Mouse (Mus musculus) monocyte, adult 2 months (primary cell): ENCODE data around the gene Cct2.
A peak's percentile ranks its signal among the peaks of the same experiment; 100 is the strongest.

Experiments used
- DNase-seq, 2 experiments: peaks; one replicate each; pipeline ENCODE4 v3.0.0; 2022; ENCODE audit warnings: low spot score in 2 of 2, low read depth in 1 of 2

The Cct2 gene

DNA sequence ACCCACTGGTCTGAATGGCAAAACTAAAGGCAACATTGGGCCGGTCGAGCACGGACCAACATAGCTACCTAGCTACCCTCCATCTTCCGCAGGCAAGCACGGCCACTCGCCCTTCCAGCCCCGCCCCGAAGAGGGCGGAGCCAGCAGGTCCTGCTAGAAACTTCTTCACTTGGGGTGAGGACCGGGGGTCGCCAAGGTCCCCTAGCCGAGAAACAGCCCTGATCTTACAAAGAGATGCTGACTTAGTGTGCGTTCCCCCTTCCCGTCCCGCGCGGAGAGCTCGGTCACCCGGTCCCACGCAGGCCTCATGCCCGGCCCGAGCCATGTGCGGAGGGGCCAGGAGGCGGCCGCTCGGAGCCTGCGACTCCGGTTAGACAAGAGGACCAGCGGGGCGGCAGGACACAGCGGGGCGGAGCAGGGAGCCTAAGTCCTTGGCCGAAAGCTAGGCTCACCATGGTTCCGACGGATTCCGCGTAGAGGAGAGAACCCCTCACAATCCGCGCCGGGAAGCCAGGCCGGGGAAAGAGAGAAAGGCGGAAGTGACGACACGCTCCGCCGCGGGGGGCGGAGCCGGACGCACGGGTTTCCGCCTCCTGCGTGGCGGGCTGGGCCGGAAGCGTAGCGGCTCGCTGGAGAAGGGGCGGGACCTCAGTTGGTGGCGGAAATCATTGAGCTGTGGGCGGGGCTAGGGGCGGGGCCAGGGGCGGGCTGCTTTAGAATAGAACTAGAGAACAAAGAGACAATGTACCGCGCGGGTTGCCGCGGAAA is at the start of gene Cct2:
Gene Cct2, minus strand, starts transcription at position 561 of the 768 bp plus-strand sequence.
- peak; percentile 58 to 85 for DNase-seq

DNA sequence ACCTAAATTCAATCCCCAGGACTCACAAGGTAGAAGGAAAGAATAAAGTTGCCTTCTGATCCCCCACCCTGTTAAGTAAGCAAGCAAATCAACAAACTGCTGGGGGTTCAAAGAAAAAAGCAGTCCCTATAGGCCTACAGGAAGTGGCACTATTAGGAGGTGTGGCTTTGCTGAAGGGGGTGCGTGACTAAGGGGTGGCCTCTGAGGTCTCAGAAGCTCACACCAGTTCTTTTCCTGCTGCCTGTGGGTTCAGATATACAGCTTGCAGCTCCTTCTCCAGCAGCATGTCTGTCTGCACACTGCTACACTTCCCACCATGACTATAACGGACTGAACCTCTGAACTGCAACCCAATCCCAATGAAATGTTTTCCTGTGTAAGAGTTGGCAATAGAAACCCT is 48.9 kb upstream of the Cct2 start:
- DNase-seq: no peak

DNA sequence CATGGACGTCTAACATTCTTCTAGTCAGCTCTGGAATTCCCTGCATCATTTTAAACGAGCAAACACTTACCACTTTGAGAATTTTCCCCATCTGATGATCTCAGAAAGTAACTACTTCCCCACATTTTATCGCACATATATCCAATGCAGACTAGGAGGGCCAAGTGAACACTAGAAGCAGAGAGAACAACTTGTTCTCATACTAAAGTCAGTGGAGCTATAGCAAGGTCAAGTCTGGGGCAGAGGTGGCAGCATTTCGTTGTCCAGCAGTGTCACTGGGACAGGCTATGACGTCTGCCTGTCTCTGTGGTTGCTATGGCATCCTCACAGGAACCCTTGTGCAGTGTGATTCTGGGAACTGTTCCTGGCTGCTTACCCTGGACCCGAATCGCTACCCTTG is 47.8 kb upstream of the Cct2 start:
- DNase-seq: no peak

DNA sequence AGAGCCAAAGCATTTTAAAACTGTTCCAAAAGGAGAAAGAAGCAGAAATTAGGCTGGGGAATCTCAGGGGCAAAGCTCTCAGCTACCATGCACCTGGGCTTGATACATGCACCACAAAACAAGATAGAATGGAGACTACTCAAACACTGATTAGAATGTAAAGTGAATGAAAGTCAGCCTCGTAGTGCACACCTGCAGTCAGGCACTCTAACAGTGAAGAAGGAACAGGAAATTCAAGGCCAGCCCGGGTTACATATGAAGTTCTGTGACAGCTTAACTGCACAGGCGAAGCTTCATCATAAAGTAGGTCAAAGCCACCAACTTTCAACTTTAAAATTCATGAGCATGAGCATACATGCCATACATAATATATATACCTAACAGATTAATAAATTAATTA is 46.7 kb upstream of the Cct2 start:
- no peak for DNase-seq

DNA sequence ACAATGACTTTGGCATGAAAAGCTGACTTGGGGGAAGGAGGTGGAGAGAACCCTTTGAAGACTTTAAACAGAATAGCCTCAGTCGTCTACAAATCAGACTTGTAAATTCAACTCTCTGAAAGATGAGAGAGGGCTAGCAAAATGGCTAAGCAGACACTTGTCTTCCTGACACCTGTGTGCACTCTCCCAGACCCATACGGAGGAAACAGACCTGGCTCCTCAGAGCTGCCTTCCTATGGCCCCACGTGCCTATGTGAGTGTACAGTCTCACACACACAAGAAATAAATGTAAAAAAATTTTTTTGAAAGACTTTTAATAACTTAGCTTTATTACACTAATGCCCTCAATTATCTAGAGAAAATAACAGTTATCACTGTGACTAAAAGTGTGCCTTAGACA is 43.1 kb upstream of the Cct2 start:
- no peak for DNase-seq

DNA sequence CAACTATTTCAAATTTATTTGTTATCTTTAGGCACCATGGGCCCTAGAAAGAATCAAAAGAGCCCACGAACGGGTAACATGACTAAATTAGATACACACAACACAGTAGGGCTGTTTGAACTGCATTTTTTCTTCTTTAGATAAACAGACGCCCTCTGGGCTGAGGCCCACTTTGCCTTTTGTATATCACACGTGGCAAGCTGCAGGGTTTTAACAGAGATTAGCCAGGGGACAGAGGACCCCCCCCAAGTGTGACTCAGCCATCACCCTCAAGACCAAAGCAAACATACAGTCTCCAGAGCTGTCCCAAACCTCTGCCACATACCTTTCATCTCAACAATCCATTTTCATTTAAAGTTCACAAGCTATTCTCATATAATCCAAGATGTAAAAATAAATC is 42.6 kb upstream of the Cct2 start:
- DNase-seq: no peak

DNA sequence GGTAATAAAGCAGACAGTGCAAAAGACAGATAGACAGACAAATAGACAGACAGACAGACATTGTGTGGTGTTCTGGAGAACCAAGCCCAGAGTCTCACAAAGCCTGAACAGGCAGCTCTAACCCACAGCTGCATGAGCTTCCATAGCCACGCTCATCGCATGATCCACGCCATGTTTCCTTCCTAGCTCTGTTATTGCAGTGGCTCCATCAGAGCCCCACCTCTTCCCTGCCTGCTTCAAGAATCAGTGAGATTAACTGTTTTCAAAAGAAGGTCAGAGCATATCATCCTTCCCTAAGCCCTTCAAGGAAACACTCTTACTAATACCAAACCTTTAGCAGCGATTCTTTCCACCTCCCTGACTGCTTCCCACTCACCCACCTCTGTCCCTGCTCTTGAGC is 41.4 kb upstream of the Cct2 start:
- no peak for DNase-seq

DNA sequence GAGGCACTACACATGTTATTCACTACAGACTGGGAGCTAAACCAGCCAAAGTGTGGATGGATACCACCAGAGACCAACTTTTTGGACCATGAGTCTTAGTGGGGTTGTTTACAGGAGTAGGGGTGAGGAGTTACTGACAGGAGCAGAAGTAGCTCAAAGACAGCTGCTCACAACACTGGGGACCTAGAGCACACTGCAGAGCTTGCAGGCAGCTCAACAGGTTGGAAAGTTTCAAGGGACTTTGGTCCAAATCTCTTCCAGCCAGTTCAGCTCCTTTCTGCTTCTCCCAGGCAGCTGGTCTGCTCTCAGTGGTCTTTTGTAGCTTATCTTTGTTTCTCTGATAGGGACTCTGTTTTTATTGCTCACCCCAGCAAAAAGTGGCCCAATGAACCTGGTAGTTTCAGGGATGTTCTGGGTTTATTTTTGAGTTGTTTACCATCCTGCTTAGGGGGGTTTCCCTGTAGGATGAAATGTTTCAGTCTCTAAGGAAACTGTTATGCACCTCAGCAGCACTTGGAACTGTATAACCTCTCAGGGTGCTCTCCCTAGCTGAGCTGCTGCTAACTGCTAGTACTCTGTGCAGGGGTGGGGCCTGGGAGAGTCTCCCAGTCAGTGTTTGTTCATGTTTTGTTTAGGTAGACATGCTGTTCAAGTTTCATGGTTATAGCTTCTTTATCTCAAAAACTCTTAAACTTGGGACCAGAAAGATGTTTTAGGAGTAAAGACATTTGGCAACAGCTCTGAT is 40.4 kb upstream of the Cct2 start:
- no peak for DNase-seq

DNA sequence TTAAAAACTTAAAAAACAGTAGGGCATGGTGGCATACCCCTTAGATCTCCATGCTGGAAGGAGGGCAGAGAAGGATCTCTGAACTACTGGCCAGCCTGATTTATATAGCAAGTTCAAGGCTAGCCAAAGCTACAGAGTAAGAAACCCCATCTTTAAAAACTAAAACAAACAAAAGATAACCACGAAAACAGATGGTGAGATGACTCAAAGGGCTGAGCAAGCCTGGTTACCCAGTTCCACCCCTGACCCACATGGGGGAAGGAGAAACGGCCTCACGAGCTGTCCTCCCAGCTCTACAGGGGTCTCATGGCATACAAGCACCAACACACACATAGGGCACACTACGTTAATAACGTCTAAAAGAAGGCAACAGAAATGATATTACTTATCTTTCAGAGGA is 36.6 kb upstream of the Cct2 start:
- no peak for DNase-seq

DNA sequence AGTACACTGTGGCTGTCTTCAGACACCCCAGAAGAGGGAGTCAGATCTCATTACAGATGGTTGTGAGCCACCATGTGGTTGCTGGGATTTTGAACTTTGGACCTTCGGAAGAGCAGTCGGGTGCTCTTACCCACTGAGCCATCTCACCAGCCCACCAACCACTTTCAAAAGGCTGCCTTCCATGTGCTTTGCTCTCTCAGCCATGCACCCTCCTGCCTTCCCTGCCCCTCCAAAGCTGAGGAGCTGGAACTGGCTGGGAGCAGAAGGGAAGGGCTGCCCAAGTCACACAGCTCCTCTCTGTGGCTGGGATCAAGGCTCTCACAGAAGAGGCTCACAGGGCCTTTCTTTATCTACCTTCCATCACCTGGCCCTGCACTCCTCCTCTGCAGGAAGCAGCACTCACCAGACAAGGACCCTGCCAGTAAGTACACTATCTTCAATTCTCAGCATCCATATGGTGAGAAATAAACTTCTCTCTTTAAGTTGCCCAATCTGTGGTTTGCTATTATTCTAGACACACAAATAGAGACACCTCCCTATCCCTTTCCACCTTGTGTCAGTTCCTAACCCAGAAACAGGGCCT is 33.6 kb upstream of the Cct2 start:
- no peak for DNase-seq

DNA sequence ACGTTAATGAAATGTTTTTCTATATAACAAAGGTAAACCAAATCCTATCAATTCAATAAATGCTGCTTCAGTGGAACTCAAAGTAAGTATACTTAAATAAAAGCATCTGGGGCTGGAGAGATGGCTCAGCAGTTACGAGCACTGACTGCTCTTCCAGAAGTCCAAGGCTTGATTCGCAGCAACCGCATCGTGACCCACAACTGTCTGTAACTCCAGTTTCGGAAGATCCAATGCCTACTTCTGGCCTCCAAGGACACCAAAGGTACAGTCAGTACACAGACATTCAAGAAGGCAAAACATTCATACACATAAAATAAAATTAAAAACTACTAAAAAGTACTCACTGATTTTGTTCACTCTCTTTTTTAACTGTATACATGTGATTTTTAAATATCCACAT is 32.5 kb upstream of the Cct2 start:
- no peak for DNase-seq

DNA sequence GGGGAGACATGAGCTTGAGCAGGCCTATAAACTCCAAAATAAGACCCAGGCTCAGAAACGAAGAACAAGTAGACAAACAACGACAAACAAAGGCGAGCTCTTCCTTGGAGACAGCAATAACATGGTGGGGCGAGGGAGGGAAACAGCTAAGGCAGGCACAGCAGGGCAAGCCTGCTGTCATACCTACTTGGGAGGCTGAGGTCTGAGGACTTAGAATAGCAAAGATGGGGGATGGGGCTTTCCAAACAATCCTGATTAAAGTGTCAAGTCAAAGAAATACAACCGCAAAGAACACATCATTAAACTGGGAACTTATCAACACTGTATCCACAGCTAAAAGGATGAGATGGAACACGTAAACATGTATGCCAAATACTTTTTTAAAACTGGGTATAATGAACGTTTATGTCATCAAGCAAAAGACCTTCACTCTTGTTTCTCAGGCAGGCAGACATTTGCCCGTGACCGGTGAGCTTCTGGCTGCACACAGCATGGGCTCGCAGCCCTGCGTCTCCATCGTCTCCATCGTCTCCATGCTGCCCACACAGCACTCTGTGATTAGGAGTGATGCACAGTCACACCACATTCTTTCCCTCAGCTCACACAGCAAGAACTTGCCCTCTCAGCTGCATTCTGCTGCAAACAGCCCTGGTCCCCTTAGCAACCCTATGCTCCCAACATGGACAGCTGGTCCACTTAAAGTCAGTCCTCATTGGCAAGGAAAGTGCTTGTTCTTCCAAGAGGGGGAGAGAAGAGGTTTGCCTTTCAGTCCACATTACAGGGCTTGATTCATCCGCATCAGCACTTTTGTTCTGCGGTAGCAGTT is 31.1 kb upstream of the Cct2 start:
- DNase-seq: no peak

DNA sequence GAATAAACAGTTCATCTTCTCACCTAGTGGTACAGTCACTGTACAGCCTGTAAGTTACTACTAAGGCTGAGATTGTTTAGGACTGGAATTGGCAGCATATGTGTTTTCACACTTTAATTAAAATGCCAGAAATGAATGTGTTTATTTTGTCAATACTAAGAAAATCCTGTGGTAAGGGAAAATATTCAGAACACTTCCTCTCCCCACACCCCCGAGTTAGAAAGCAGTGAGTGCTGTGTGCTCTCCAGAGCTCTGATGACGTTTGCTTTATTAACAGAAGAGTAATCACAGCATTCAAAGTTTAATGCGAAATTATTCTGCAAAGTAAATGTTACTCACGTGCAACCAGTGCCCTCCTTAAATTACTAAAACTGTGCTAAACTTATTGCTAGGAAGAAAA is 26.0 kb upstream of the Cct2 start:
- no peak for DNase-seq

DNA sequence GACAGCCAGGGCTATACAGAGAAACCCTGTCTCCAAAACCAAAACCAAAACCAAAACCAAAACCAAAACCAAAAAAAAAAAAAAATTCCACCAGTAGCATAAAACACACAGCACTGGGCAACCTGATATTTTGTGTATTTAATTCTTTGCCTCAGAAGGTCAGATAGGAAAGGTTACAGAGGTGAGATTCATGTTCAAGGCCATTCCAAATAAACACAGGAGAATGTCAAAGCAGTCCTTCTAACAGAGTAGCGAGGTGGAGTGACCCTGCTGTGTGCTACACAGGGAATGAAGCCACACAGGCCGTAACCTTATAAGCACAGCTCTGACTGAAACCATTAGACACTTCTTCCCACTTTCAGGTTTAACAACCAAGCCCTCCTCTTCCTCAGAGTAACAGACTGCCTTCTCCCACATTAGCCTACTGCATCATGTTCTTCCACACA is 18.3 kb upstream of the Cct2 start:
- DNase-seq: no peak

DNA sequence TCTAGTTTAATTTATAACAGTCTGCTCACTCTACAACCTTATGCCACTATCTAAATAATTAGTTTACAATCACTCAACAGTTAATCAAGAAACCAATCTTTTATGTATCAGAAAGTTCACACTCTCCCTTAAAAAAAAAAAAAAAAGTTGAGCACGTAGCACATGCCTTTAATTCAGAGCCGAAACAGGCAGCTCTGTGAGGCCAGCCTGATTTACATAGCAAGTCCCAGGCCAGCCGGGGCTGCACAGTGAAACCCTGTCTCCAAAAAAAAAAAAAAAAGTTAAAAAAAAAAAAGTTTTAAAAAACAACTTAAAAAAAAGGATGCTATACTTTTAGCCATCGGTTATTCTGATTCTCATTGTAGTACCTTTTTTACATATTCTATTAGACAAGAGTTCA is 17.7 kb upstream of the Cct2 start:
- no peak for DNase-seq

DNA sequence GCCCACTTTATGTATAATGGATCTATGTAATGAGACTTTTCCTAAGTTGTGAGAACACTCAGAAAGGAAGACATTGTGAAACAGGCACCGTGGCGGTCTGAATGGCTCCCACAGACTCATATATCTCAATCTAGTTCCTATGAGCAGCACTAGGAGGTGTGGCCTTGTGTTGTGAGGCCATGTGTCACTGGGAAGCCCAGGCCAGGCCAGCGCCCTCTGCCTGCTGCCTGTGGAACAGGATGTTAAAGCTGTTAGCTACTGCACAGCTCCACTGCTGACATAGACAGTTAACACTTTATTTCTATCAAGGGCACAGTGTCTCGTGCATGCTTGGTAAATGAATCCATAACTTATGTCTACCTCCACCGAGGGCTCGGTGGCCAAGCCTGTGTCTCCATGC is 14.7 kb upstream of the Cct2 start:
- DNase-seq: peak; percentile 18 to 24

DNA sequence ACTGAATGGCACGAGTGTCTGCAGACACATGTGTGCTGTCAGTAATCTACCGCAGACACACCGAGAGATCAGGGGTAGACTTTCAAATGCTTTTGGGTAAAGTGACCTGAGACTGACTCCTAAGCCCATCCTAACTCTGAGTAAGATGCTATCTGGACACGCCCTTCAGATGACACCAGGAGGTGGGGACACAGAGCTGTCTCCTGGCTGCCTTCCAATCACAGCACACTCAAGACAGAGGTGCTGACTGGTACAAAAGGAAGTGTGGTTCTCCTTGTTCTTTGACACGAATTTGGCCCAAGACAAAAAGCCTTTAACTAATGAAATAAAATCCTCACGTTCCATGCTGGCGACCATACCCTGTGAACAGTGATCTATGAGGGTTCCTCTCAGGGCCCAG is 9.6 kb upstream of the Cct2 start:
- no peak for DNase-seq

DNA sequence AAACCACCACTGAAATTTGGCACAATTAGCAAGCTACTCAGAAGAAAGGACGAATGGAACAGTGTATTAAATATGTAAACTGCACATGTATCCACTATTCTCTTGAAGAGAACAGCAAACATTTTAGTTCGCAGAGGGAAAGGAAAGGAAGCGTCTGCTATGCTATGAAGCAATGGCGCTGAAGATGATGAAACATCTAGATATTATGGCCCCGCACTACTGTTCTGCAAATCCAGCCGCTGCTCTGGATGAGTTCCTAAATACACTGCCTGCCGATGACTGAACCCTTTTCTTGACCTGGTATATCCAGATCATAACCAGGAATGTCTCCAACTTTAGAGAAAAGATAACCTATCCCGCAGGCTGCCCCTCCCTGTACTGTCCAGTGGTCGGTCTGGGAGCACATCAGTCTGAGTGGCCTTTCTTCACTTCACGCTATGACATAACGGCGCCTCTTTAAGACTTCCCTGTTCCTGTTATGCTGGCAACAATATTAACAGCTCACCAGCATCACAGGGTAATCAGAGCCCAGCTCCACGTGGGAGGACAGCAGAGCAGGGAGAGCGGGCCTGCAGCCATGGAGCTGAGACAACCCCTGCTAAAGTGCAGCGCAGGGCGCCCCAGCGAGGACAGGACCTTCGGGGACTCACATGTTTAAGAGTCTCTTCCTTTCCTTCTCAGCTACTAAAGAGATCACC is 8.7 kb upstream of the Cct2 start:
- DNase-seq: no peak

DNA sequence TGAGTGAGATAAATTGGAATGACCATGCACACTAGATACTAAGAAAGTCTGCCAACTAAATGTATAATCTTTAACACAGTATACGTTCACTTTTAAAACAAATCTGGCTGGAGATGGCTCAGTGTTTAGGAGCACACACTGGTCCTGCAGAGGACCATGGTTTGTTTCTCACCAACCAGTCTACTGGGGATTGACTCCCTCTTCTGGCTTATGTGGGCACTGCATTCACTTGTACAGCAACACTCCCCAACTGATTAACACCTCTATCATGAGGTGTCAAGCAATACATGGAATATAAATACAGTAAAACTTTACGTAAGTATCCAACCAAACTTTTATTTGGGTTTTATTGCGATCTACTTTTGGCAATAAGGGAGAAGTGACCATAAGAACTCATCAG is 5.5 kb upstream of the Cct2 start:
- DNase-seq: no peak

DNA sequence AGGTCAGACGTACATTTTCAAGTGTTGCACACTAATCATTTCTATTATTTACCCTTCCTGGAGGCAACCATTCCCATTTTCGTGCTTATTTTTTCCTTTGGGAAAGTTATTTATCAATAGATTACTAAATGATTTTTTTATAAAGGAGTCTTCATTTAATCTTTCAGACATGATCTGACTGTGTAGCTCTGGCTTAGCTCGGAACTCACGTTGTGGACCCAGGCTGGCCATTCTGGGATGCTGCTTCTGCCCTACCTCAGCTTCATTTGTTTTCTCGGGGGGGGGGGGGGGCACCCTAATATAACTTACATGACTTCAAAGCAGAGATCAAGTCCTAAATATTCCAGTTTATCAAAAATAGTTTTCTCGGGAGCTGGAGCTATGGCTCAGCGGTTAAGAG is 462 bp upstream of the Cct2 start:
- DNase-seq: no peak

DNA sequence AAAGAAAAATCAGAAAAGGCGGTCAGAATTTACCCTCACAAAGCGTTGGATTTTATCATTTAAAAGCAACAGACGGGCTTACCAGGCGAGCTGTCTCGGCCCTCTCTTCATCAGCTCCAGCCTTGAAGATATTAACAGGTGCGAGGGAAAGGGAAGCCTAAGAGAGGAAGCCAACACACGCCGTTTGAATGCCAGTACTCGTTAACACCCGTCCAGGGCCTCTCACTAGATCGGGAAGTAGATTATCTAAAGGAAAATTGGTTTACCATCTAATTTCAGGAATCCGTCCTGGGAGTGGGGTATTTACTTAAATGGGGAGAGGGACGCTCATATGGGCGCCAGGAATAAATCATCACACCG is 740 bp downstream of the Cct2 start:
- DNase-seq: no peak
